Mouse (Mus musculus) gastrocnemius, postnatal 25 days (tissue): Measurements from ENCODE around the gene Ephb4. TPM values are rescaled to one million over a fixed set of nuclear protein-coding genes. Genes with fewer than 3 reads are reported as not detected.

ENCODE experiments used
- total RNA-seq, 2 experiments: library from RNA; stranded (reverse); gene quantifications; 1 replicate in 1 of 2; 2 replicates in 1 of 2; pipeline ENCODE4 v1.2.3; 2021

Gene Ephb4
- total RNA-seq, 2 experiments from 2014 or later: 13.4 to 15.8 TPM

Other genes starting within 250 kb of the Ephb4 start
- gene Trim56, start 233.9 kb upstream of the Ephb4 start, total RNA-seq: 1 to 10 TPM; 7.4 TPM
- not detected for gene Muc3, start 200.8 kb upstream of the Ephb4 start, total RNA-seq
- gene Muc3a, start 137.7 kb upstream of the Ephb4 start, total RNA-seq: under 1 TPM; 0.15 to 0.27 TPM
- gene Ache, start 62.6 kb upstream of the Ephb4 start, total RNA-seq: 10 to 100 TPM; 26.4 to 40.7 TPM
- gene Ufsp1, start 55.5 kb upstream of the Ephb4 start, total RNA-seq: 10 to 100 TPM; 18.3 to 24.4 TPM
- 10 to 100 TPM; 38.5 to 44.7 TPM for gene Srrt, start 42.4 kb upstream of the Ephb4 start, total RNA-seq
- gene Trip6, start 35.7 kb upstream of the Ephb4 start, total RNA-seq: 1 to 10 TPM; 5.2 to 5.3 TPM
- 1 to 10 TPM; 2.3 to 3.1 TPM for gene Slc12a9, start 16.5 kb upstream of the Ephb4 start, total RNA-seq
- gene Zan, start 127.0 kb downstream of the Ephb4 start, total RNA-seq: under 1 TPM in 1 of 2 experiments, not detected in 1; 0.08 TPM
- gene Pop7, start 152.4 kb downstream of the Ephb4 start, total RNA-seq: 1 to 10 TPM; 9.7 to 9.9 TPM
- gene Gigyf1, start 168.4 kb downstream of the Ephb4 start, total RNA-seq: 10 to 100 TPM; 15.2 to 17.5 TPM
- not detected for gene Epo, start 183.1 kb downstream of the Ephb4 start, total RNA-seq
- 100 to 1,000 TPM; 129 to 130 TPM for gene Gnb2, start 183.4 kb downstream of the Ephb4 start, total RNA-seq
- gene Actl6b, start 203.4 kb downstream of the Ephb4 start, total RNA-seq: not detected
- not detected for gene Tfr2, start 219.7 kb downstream of the Ephb4 start, total RNA-seq